Mouse (Mus musculus): ENCODE measurements at regions not wholly inside any gene's neighbourhood (a gene's known extent, or its start where the extent isn't known, plus 50 kb on each side); places are given as distances from the start of the nearest gene placed in this dataset.

DNA sequence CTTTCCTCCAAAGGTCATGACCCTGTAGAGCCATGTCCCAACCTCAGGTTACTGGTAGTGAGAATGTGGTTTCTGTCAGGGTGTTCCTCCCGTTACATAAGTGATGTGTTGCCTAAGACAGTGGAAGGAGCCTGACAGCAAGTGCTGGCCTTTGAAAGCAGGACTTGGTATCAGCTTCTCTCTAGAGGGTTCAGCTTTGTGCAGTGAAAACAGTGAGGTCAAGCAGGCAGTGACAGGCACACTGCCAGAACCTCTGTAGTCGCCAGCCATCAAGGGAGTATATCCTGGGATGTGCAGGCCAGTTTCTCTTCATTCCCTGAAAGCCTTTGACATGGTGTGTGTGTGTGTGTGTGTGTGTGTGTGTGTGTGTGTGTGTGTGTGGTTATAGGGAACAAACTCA, 278.1 kb downstream of the Vps13c start:
- Histone ChIP-seq H3K27ac (replicated peaks in 1 of 2; ENCODE audit: control insufficient read depth in 1 of 2, insufficient read depth in 1 of 2, low read depth in 2 of 2, low read length in 2 of 2) (no peak overlapping the region), H3K4me3 (ENCODE audit: control insufficient read depth in 1 of 2, insufficient read depth in 1 of 2, low read depth in 1 of 2, low read length in 2 of 2) (no peak overlapping the region), H3K9me3 (ENCODE audit: control insufficient read depth, low read length) (no peaks in the 10 kb centered on the region), H3K27me3 (ENCODE audit: control insufficient read depth, insufficient read depth, low read length) (no peaks in the 10 kb centered on the region), H3K4me1 (ENCODE audit: control insufficient read depth in 2 of 2, insufficient read depth in 2 of 2, low read length in 2 of 2) (no peaks in the 10 kb centered on the region), H3K9ac (ENCODE audit: low read length) (no peak overlapping the region), H3K36me3 (ENCODE audit: control insufficient read depth, insufficient read depth, low read length) (no peaks in the 10 kb centered on the region), H3K4me2 (ENCODE audit: low read length) (no peak overlapping the region)
- no peak for ATAC-seq (ENCODE audit: insufficient number of reproducible peaks, insufficient read depth, low FRiP score, low read depth)
- WGBS = 46% methylated on average over 2 of the region's 2 CpGs

GRCm38 (mm10) chr9:68122266-68122665, 282.1 kb downstream of the Vps13c start:
- H3K4me3 ChIP-seq (ENCODE audit: control insufficient read depth in 1 of 2, insufficient read depth in 1 of 2, low read depth in 1 of 2, low read length in 2 of 2) = no peak overlapping the region
- H3K9ac ChIP-seq (ENCODE audit: low read length) = no peak overlapping the region
- no peak for ATAC-seq (ENCODE audit: insufficient number of reproducible peaks, insufficient read depth, low FRiP score, low read depth)
- H3K4me1 ChIP-seq (ENCODE audit: control insufficient read depth in 2 of 2, insufficient read depth in 2 of 2, low read length in 2 of 2) = no peaks in the 10 kb centered on the region
- H3K9me3 ChIP-seq (ENCODE audit: control insufficient read depth, low read length) = no peaks in the 10 kb centered on the region
- H3K4me2 ChIP-seq (ENCODE audit: low read length) = no peak overlapping the region
- no peaks in the 10 kb centered on the region for H3K27me3 ChIP-seq (ENCODE audit: control insufficient read depth, insufficient read depth, low read length)
- no peaks in the 10 kb centered on the region for H3K36me3 ChIP-seq (ENCODE audit: control insufficient read depth, insufficient read depth, low read length)
- H3K27ac ChIP-seq (replicated peaks in 1 of 2; ENCODE audit: control insufficient read depth in 1 of 2, insufficient read depth in 1 of 2, low read depth in 2 of 2, low read length in 2 of 2) = no peak overlapping the region
- 45% methylated on average over 3 of the region's 3 CpGs for WGBS

- Histone ChIP-seq H3K4me1 (ENCODE audit: control insufficient read depth in 2 of 2, insufficient read depth in 2 of 2, low read length in 2 of 2) (no peaks in the 10 kb centered on the region), H3K4me3 (ENCODE audit: control insufficient read depth in 1 of 2, insufficient read depth in 1 of 2, low read depth in 1 of 2, low read length in 2 of 2) (no peak overlapping the region), H3K36me3 (ENCODE audit: control insufficient read depth, insufficient read depth, low read length) (no peaks in the 10 kb centered on the region), H3K9me3 (ENCODE audit: control insufficient read depth, low read length) (peaks cover 3% of the 10 kb centered on the region; the same call in 1 of the 2 replicates), H3K9ac (ENCODE audit: low read length) (no peak overlapping the region), H3K27me3 (ENCODE audit: control insufficient read depth, insufficient read depth, low read length) (no peaks in the 10 kb centered on the region), H3K4me2 (ENCODE audit: low read length) (no peak overlapping the region), H3K27ac (replicated peaks in 1 of 2; ENCODE audit: control insufficient read depth in 1 of 2, insufficient read depth in 1 of 2, low read depth in 2 of 2, low read length in 2 of 2) (no peak overlapping the region)
- ATAC-seq (ENCODE audit: insufficient number of reproducible peaks, insufficient read depth, low FRiP score, low read depth) = no peak
Observed at GRCm38 (mm10) chr9:68131263-68131662, 291.1 kb downstream of the Vps13c start.

- no peak for ATAC-seq (ENCODE audit: insufficient number of reproducible peaks, insufficient read depth, low FRiP score, low read depth)
- no peaks in the 10 kb centered on the region for H3K36me3 ChIP-seq (ENCODE audit: control insufficient read depth, insufficient read depth, low read length)
- H3K27ac ChIP-seq (replicated peaks in 1 of 2; ENCODE audit: control insufficient read depth in 1 of 2, insufficient read depth in 1 of 2, low read depth in 2 of 2, low read length in 2 of 2) = no peak overlapping the region
- H3K4me3 ChIP-seq (ENCODE audit: control insufficient read depth in 1 of 2, insufficient read depth in 1 of 2, low read depth in 1 of 2, low read length in 2 of 2) = no peak overlapping the region
- no peak overlapping the region for H3K4me2 ChIP-seq (ENCODE audit: low read length)
- 48% methylated on average over 2 of the region's 2 CpGs for WGBS
- H3K4me1 ChIP-seq (ENCODE audit: control insufficient read depth in 2 of 2, insufficient read depth in 2 of 2, low read length in 2 of 2) = no peaks in the 10 kb centered on the region
- H3K27me3 ChIP-seq (ENCODE audit: control insufficient read depth, insufficient read depth, low read length) = no peaks in the 10 kb centered on the region
- no peak overlapping the region for H3K9ac ChIP-seq (ENCODE audit: low read length)
- no peaks in the 10 kb centered on the region for H3K9me3 ChIP-seq (ENCODE audit: control insufficient read depth, low read length)
Observed at GRCm38 (mm10) chr9:68135446-68136050, 295.4 kb downstream of the Vps13c start.

- Histone ChIP-seq H3K4me2 (ENCODE audit: low read length) (no peak overlapping the region), H3K27ac (replicated peaks in 1 of 2; ENCODE audit: control insufficient read depth in 1 of 2, insufficient read depth in 1 of 2, low read depth in 2 of 2, low read length in 2 of 2) (no peak overlapping the region), H3K4me3 (ENCODE audit: control insufficient read depth in 1 of 2, insufficient read depth in 1 of 2, low read depth in 1 of 2, low read length in 2 of 2) (no peak overlapping the region), H3K27me3 (ENCODE audit: control insufficient read depth, insufficient read depth, low read length) (no peaks in the 10 kb centered on the region), H3K9me3 (ENCODE audit: control insufficient read depth, low read length) (no peaks in the 10 kb centered on the region), H3K4me1 (ENCODE audit: control insufficient read depth in 2 of 2, insufficient read depth in 2 of 2, low read length in 2 of 2) (no peaks in the 10 kb centered on the region), H3K36me3 (ENCODE audit: control insufficient read depth, insufficient read depth, low read length) (no peaks in the 10 kb centered on the region), H3K9ac (ENCODE audit: low read length) (no peak overlapping the region)
- WGBS = 77% methylated on average over 10 of the region's 10 CpGs
- no peak for ATAC-seq (ENCODE audit: insufficient number of reproducible peaks, insufficient read depth, low FRiP score, low read depth)
Observed at GRCm38 (mm10) chr9:68162813-68163570, 322.8 kb downstream of the Vps13c start.

- Histone ChIP-seq H3K9ac (ENCODE audit: low read length) (no peak overlapping the region), H3K4me3 (ENCODE audit: control insufficient read depth in 1 of 2, insufficient read depth in 1 of 2, low read depth in 1 of 2, low read length in 2 of 2) (no peak overlapping the region), H3K27ac (replicated peaks in 1 of 2; ENCODE audit: control insufficient read depth in 1 of 2, insufficient read depth in 1 of 2, low read depth in 2 of 2, low read length in 2 of 2) (no peak overlapping the region), H3K4me1 (ENCODE audit: control insufficient read depth in 2 of 2, insufficient read depth in 2 of 2, low read length in 2 of 2) (no peaks in the 10 kb centered on the region), H3K4me2 (ENCODE audit: low read length) (no peak overlapping the region), H3K36me3 (ENCODE audit: control insufficient read depth, insufficient read depth, low read length) (no peaks in the 10 kb centered on the region), H3K27me3 (ENCODE audit: control insufficient read depth, insufficient read depth, low read length) (no peaks in the 10 kb centered on the region), H3K9me3 (ENCODE audit: control insufficient read depth, low read length) (no peaks in the 10 kb centered on the region)
- WGBS = 48% methylated on average over 4 of the region's 4 CpGs
- no peak for ATAC-seq (ENCODE audit: insufficient number of reproducible peaks, insufficient read depth, low FRiP score, low read depth)
Observed at GRCm38 (mm10) chr9:68166556-68166955, 326.4 kb downstream of the Vps13c start.

DNA sequence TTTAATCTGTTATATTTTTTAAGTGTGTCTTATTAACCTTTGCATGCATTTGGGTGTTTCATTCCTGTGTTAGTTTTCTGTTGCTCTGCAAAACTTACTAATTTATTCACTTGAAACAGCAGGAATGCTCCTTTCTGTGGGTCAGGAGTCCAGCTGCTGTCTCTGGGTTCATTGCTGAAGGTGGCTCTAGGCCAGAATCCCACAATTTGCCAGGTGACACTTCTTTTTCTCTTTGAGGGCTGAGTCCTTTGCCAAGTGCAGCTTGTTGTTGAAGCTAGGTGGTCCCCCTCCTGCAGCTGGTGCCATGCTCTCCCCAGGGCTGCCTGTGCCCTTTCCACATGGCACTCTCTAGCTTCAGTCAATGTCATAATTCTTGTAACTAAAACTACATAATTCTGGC, 348.7 kb downstream of the Vps13c start:
- no peak for ATAC-seq (ENCODE audit: insufficient number of reproducible peaks, insufficient read depth, low FRiP score, low read depth)
- Histone ChIP-seq H3K4me2 (ENCODE audit: low read length) (no peak overlapping the region), H3K4me1 (ENCODE audit: control insufficient read depth in 2 of 2, insufficient read depth in 2 of 2, low read length in 2 of 2) (no peaks in the 10 kb centered on the region), H3K27ac (replicated peaks in 1 of 2; ENCODE audit: control insufficient read depth in 1 of 2, insufficient read depth in 1 of 2, low read depth in 2 of 2, low read length in 2 of 2) (no peak overlapping the region), H3K36me3 (ENCODE audit: control insufficient read depth, insufficient read depth, low read length) (no peaks in the 10 kb centered on the region), H3K4me3 (ENCODE audit: control insufficient read depth in 1 of 2, insufficient read depth in 1 of 2, low read depth in 1 of 2, low read length in 2 of 2) (no peak overlapping the region), H3K27me3 (ENCODE audit: control insufficient read depth, insufficient read depth, low read length) (no peaks in the 10 kb centered on the region), H3K9ac (ENCODE audit: low read length) (no peak overlapping the region), H3K9me3 (ENCODE audit: control insufficient read depth, low read length) (no peaks in the 10 kb centered on the region)

GRCm38 (mm10) chr9:68199831-68200230, 359.6 kb downstream of the Vps13c start:
- WGBS = 67% methylated on average over 4 of the region's 4 CpGs
- H3K9me3 ChIP-seq (ENCODE audit: control insufficient read depth, low read length) = no peaks in the 10 kb centered on the region
- no peak overlapping the region for H3K4me2 ChIP-seq (ENCODE audit: low read length)
- no peak overlapping the region for H3K27ac ChIP-seq (replicated peaks in 1 of 2; ENCODE audit: control insufficient read depth in 1 of 2, insufficient read depth in 1 of 2, low read depth in 2 of 2, low read length in 2 of 2)
- H3K9ac ChIP-seq (ENCODE audit: low read length) = no peak overlapping the region
- H3K4me1 ChIP-seq (ENCODE audit: control insufficient read depth in 2 of 2, insufficient read depth in 2 of 2, low read length in 2 of 2) = no peaks in the 10 kb centered on the region
- H3K4me3 ChIP-seq (ENCODE audit: control insufficient read depth in 1 of 2, insufficient read depth in 1 of 2, low read depth in 1 of 2, low read length in 2 of 2) = no peak overlapping the region
- H3K27me3 ChIP-seq (ENCODE audit: control insufficient read depth, insufficient read depth, low read length) = no peaks in the 10 kb centered on the region
- ATAC-seq (ENCODE audit: insufficient number of reproducible peaks, insufficient read depth, low FRiP score, low read depth) = no peak
- no peaks in the 10 kb centered on the region for H3K36me3 ChIP-seq (ENCODE audit: control insufficient read depth, insufficient read depth, low read length)

Measured in heart, embryonic 14.5 days (tissue).